ENCODE assay signal across 23 mouse cellular contexts in the genomic region with DNA sequence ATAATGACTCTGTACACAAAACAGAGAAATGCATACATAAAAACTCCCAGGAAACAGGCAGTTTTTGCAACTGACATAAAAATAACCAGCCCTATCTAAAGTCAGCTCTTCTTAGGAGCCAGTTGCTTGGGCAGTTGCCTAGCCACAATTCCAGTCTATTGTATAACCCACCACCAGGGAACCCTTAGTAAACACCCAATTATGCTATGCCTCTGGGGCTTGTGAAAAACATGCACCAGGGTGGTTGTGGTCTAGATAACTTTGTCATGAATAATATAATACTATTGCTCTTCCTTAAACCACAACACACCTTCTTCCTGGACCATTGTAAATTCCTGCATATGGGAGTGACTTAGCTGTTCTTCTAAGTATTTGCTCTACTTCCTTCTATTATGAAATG. TPM values are rescaled to one million over a fixed set of nuclear protein-coding genes. Genes with fewer than 3 reads are reported as not detected.
"Had no signal": no experiment of that assay in that cellular context is flagged by ENCODE, and none has a peak within 500 bp of the region (broad histone marks: within the 10 kb centered on the region; RNA-seq: fewer than 3 reads in every experiment).

No protein-coding gene starts in this region.

- H3K4me3 ChIP-seq: heart, adult 2 months; heart, embryonic 13.5 days; heart, embryonic 15.5 days; intestine, embryonic 15.5 days; layer of hippocampus, adult 2 months; left cerebral cortex, adult 2 months; limb, embryonic 10.5 days; limb, embryonic 12.5 days; liver, embryonic 13.5 days had no signal

- ATAC-seq: hindbrain, embryonic 16.5 days; inflammation-experienced regulatory T-cells, adult 6 months; intestine, embryonic 15.5 days; intestine, postnatal 0 days had no signal

- H3K27me3 ChIP-seq: heart, embryonic 13.5 days; heart, embryonic 15.5 days; intestine, embryonic 15.5 days; limb, embryonic 12.5 days; liver, embryonic 13.5 days had no signal

- DNase-seq: gastrocnemius, postnatal 14 days; gastrocnemius, postnatal 36 days; heart, adult 11 months; heart, adult 2 months; heart, postnatal 14 days; heart, postnatal 36 days; kidney, adult 18-20 months; kidney, adult 8-10 months; kidney, postnatal 10 days; kidney, postnatal 25 days; kidney, postnatal 4 days; liver; liver, embryonic 13.5 days had no signal

- H3K36me3 ChIP-seq: heart, embryonic 13.5 days; heart, embryonic 15.5 days; intestine, embryonic 15.5 days; limb, embryonic 10.5 days; limb, embryonic 12.5 days; liver, embryonic 13.5 days had no signal

RNA-seq across cellular contexts. Expression of a gene that starts 14.7 kb away (rescaled TPM):
- polyA plus RNA-seq: limb, embryonic 10.5 days; limb, embryonic 12.5 days had no signal
